Mouse (Mus musculus) hindbrain, embryonic 14.5 days (tissue): ENCODE results near the gene Map3k14. TPM values are rescaled to one million over a fixed set of nuclear protein-coding genes. Genes with fewer than 3 reads are reported as not detected.
"Not testable (repeated sequence)": the region's sequence is repeated elsewhere in the genome, so short reads cannot be mapped to it uniquely, and the experiment has no call there.

Experiments used
- ATAC-seq: fragments of 200-750 bp; cut with Nextera tagmentation; 2 replicates; pipeline ENCODE4 v1.8.0; 2017; ENCODE audit warnings: moderate number of reproducible peaks, mild to moderate bottlenecking, moderate TSS enrichment, moderate library complexity; ENCODE audit not compliant: low FRiP score
- DNase-seq: peaks from one replicate; pipeline ENCODE4 v3.0.0-alpha.2; 2015; ENCODE audit warnings: low spot score
- H3K27ac ChIP-seq: fragments of 300-500 bp; sonication (generic); 2 replicates; pipeline ENCODE4 v1.5.1; 2014; ENCODE audit warnings: mild to moderate bottlenecking, moderate library complexity
- H3K27me3 ChIP-seq: fragments of 300-500 bp; sonication (generic); 2 replicates; pipeline ENCODE4 v1.6.1; 2014; ENCODE audit warnings: mild to moderate bottlenecking, low read length, mixed read lengths; ENCODE audit not compliant: control insufficient read depth, insufficient read depth
- H3K36me3 ChIP-seq: fragments of 300-500 bp; sonication (generic); replicated peaks from 2 replicates; pipeline ENCODE4 v1.6.1; 2014; ENCODE audit not compliant: control insufficient read depth, insufficient read depth
- H3K4me1 ChIP-seq: fragments of 300-500 bp; sonication (generic); replicated peaks from 2 replicates; pipeline ENCODE4 v1.6.1; 2014; ENCODE audit warnings: antibody characterized with exemption, low read length, mixed read lengths; ENCODE audit not compliant: control insufficient read depth, insufficient read depth
- H3K4me2 ChIP-seq: fragments of 300-500 bp; sonication (generic); replicated peaks from 2 replicates; pipeline ENCODE4 v1.6.1; 2014; ENCODE audit warnings: mild to moderate bottlenecking, moderate library complexity
- H3K4me3 ChIP-seq: fragments of 300-500 bp; sonication (generic); replicated peaks from 2 replicates; pipeline ENCODE4 v1.5.1; 2014; ENCODE audit warnings: mild to moderate bottlenecking, low read length
- H3K9ac ChIP-seq: fragments of 300-500 bp; sonication (generic); 2 replicates; pipeline ENCODE4 v1.6.1; 2014
- H3K9me3 ChIP-seq: fragments of 300-500 bp; sonication (generic); 2 replicates; pipeline ENCODE4 v1.6.1; 2016; ENCODE audit warnings: low read length; ENCODE audit not compliant: control insufficient read depth
- WGBS: fragments of 180-500 bp; shearing (Covaris S2); extraction: QIAGEN DNeasy Blood & Tissue Kit; methylation state at CpG from one replicate; pipeline ENCODE4 v1.1.7; 2014; 5-methylcytosine and 5-hydroxymethylcytosine counted together
- polyA plus RNA-seq: library from polyadenylated mRNA; unstranded; fragments of >200 nt; fragmentation: Nextera tagmentation; extraction: Ambion mirVana; gene quantifications from 2 replicates; pipeline ENCODE4 v1.2.1, GENCODE M21; 2014

Map3k14 gene
- polyA plus RNA-seq, 1 experiment from 2014 or later = 2.9 TPM

GRCm38 (mm10) chr11:103304525-103304924, 37.3 kb upstream of the Map3k14 start:
- no peaks in the 10 kb centered on the region for H3K36me3 ChIP-seq
- ATAC-seq (no peak), DNase-seq (no peak)
- 91% methylated on average over 9 of the region's 9 CpGs for WGBS
- no peak overlapping the region for H3K4me3 ChIP-seq
- H3K27me3 ChIP-seq = no peaks in the 10 kb centered on the region
- H3K4me2 ChIP-seq = no peak overlapping the region
- no peak overlapping the region for H3K27ac ChIP-seq
- H3K4me1 ChIP-seq = no peaks in the 10 kb centered on the region
- H3K9ac ChIP-seq = no peak overlapping the region
- H3K9me3 ChIP-seq = no peaks in the 10 kb centered on the region

GRCm38 (mm10) chr11:103294772-103295171, 27.5 kb upstream of the Map3k14 start:
- no peaks in the 10 kb centered on the region for H3K36me3 ChIP-seq
- ATAC-seq = no peak
- 93% methylated on average over 7 of the region's 7 CpGs for WGBS

GRCm38 (mm10) chr11:103294066-103294465, 26.8 kb upstream of the Map3k14 start:
- H3K27ac ChIP-seq = no peak overlapping the region
- H3K4me3 ChIP-seq = no peak overlapping the region
- no peak for DNase-seq
- no peaks in the 10 kb centered on the region for H3K27me3 ChIP-seq
- 0 out of 2 replicates have a peak, but pooled peaks cover 8% of the 10 kb centered on the region for H3K4me1 ChIP-seq
- no peaks in the 10 kb centered on the region for H3K9me3 ChIP-seq
- no peaks in the 10 kb centered on the region for H3K36me3 ChIP-seq
- ATAC-seq = no peak
- WGBS = 96% methylated on average over 6 of the region's 6 CpGs
- no peak overlapping the region for H3K9ac ChIP-seq
- H3K4me2 ChIP-seq = no peak overlapping the region

More at GRCm38 (mm10) chr11:103294772-103295171, 27.5 kb upstream of the Map3k14 start:
- Histone ChIP-seq H3K4me3 (no peak overlapping the region), H3K27me3 (no peaks in the 10 kb centered on the region), H3K9ac (no peak overlapping the region), H3K9me3 (no peaks in the 10 kb centered on the region), H3K4me2 (no peak overlapping the region), H3K27ac (no peak overlapping the region), H3K4me1 (0 out of 2 replicates have a peak, but pooled peaks cover 8% of the 10 kb centered on the region)
- DNase-seq = no peak

- Histone ChIP-seq H3K9me3 (no peaks in the 10 kb centered on the region), H3K4me2 (no peak overlapping the region), H3K4me3 (no peak overlapping the region), H3K27me3 (no peaks in the 10 kb centered on the region), H3K36me3 (no peaks in the 10 kb centered on the region), H3K9ac (no peak overlapping the region), H3K4me1 (0 out of 2 replicates have a peak, but pooled peaks cover 8% of the 10 kb centered on the region), H3K27ac (no peak overlapping the region)
- WGBS = 83% methylated on average over 5 of the region's 5 CpGs
- DNase-seq (no peak), ATAC-seq (no peak)
These were observed 25.6 kb upstream of the Map3k14 start for GRCm38 (mm10) chr11:103292890-103293287.

GRCm38 (mm10) chr11:103292152-103292889, 25.0 kb upstream of the Map3k14 start:
- no peak for DNase-seq

GRCm38 (mm10) chr11:103290841-103291240, 23.6 kb upstream of the Map3k14 start:
- not testable (repeated sequence) for H3K9me3 ChIP-seq, H3K27me3 ChIP-seq, H3K4me1 ChIP-seq, H3K4me3 ChIP-seq, H3K36me3 ChIP-seq, DNase-seq, H3K4me2 ChIP-seq, ATAC-seq, H3K27ac ChIP-seq, H3K9ac ChIP-seq
- 93% methylated on average over 7 of the region's 7 CpGs for WGBS

More at GRCm38 (mm10) chr11:103292152-103292889, 25.0 kb upstream of the Map3k14 start:
- Histone ChIP-seq H3K4me3 (no peak overlapping the region), H3K9ac (no peak overlapping the region), H3K27ac (no peak overlapping the region), H3K27me3 (no peaks in the 10 kb centered on the region), H3K9me3 (no peaks in the 10 kb centered on the region), H3K4me2 (no peak overlapping the region), H3K4me1 (0 out of 2 replicates have a peak, but pooled peaks cover 8% of the 10 kb centered on the region), H3K36me3 (no peaks in the 10 kb centered on the region)
- WGBS = 32% methylated on average over 14 of the region's 14 CpGs
- no peak for ATAC-seq

GRCm38 (mm10) chr11:103288291-103288963, 21.2 kb upstream of the Map3k14 start:
- Histone ChIP-seq H3K9me3 (no peaks in the 10 kb centered on the region), H3K27ac (no peak overlapping the region), H3K4me2 (no peak overlapping the region), H3K27me3 (no peaks in the 10 kb centered on the region), H3K9ac (no peak overlapping the region), H3K4me1 (0 out of 2 replicates have a peak, but pooled peaks cover 8% of the 10 kb centered on the region), H3K36me3 (no peaks in the 10 kb centered on the region), H3K4me3 (no peak overlapping the region)
- ATAC-seq (no peak), DNase-seq (no peak)
- WGBS = 77% methylated on average over 16 of the region's 16 CpGs

GRCm38 (mm10) chr11:103286910-103287309, 19.6 kb upstream of the Map3k14 start:
- ATAC-seq = no peak
- no peak overlapping the region for H3K4me2 ChIP-seq
- 94% methylated on average over 5 of the region's 5 CpGs for WGBS
- H3K27me3 ChIP-seq = no peaks in the 10 kb centered on the region
- no peak overlapping the region for H3K27ac ChIP-seq
- no peaks in the 10 kb centered on the region for H3K36me3 ChIP-seq
- H3K9ac ChIP-seq = no peak overlapping the region
- DNase-seq = no peak
- H3K4me3 ChIP-seq = no peak overlapping the region
- no peaks in the 10 kb centered on the region for H3K9me3 ChIP-seq
- H3K4me1 ChIP-seq = no peaks in the 10 kb centered on the region

GRCm38 (mm10) chr11:103285951-103286350, 18.7 kb upstream of the Map3k14 start:
- no peak overlapping the region for H3K4me3 ChIP-seq
- no peak overlapping the region for H3K27ac ChIP-seq
- no peak overlapping the region for H3K9ac ChIP-seq
- no peaks in the 10 kb centered on the region for H3K36me3 ChIP-seq
- 59% methylated on average over 6 of the region's 6 CpGs for WGBS
- ATAC-seq = no peak
- H3K9me3 ChIP-seq = no peaks in the 10 kb centered on the region
- no peaks in the 10 kb centered on the region for H3K27me3 ChIP-seq
- no peak overlapping the region for H3K4me2 ChIP-seq
- DNase-seq = no peak
- no peaks in the 10 kb centered on the region for H3K4me1 ChIP-seq
